Mouse (Mus musculus) heart, postnatal 0 days (tissue): ENCODE measurements around the gene St6galnac4. TPM values are rescaled to one million over a fixed set of nuclear protein-coding genes. Genes with fewer than 3 reads are reported as not detected.

Experiments
- ATAC-seq: fragments of 200-750 bp; cut with Nextera tagmentation; 2 replicates; pipeline ENCODE4 v1.8.0; 2017; ENCODE audit warnings: low read depth, moderate number of reproducible peaks, moderate library complexity; ENCODE audit not compliant: insufficient read depth
- DNase-seq: peaks from one replicate; pipeline ENCODE4 v3.0.0-alpha.2; 2016; ENCODE audit warnings: low spot score
- H3K27ac ChIP-seq: fragments of 300-500 bp; sonication (generic); 2 replicates; pipeline ENCODE4 v1.5.1; 2014; ENCODE audit warnings: low read depth, mild to moderate bottlenecking
- H3K27me3 ChIP-seq: fragments of 300-500 bp; sonication (generic); 2 replicates; pipeline ENCODE4 v1.6.1; 2014; ENCODE audit warnings: low read length, mixed read lengths; ENCODE audit not compliant: control insufficient read depth, insufficient read depth
- H3K36me3 ChIP-seq: fragments of 300-500 bp; sonication (generic); replicated peaks from 2 replicates; pipeline ENCODE4 v1.6.1; 2014; ENCODE audit warnings: low read length, mixed read lengths; ENCODE audit not compliant: control insufficient read depth, insufficient read depth
- H3K4me1 ChIP-seq: fragments of 300-500 bp; sonication (generic); 2 replicates; pipeline ENCODE4 v1.6.1; 2014; ENCODE audit warnings: antibody characterized with exemption; ENCODE audit not compliant: control insufficient read depth, insufficient read depth
- H3K4me2 ChIP-seq: fragments of 300-500 bp; sonication (generic); 2 replicates; pipeline ENCODE4 v1.6.1; 2014; ENCODE audit warnings: low read depth, mild to moderate bottlenecking, low read length, moderate library complexity
- H3K4me3 ChIP-seq: fragments of 300-500 bp; sonication (generic); 2 replicates; pipeline ENCODE4 v1.5.1; 2014; ENCODE audit warnings: low read depth, low read length
- H3K9ac ChIP-seq: fragments of 300-500 bp; sonication (generic); replicated peaks from 2 replicates; pipeline ENCODE4 v1.6.1; 2014; ENCODE audit warnings: low read depth, low read length, mixed read lengths
- H3K9me3 ChIP-seq: fragments of 300-500 bp; sonication (generic); replicated peaks from 2 replicates; pipeline ENCODE4 v1.6.1; 2016; ENCODE audit warnings: low read length; ENCODE audit not compliant: control insufficient read depth
- CTCF ChIP-seq: IDR thresholded peaks from 2 replicates; pipeline ENCODE4 v1.5.1; 2016; ENCODE audit warnings: antibody characterized with exemption, control low read depth, low read depth
- EP300 ChIP-seq: IDR thresholded peaks from 2 replicates; pipeline ENCODE4 v1.6.1; 2016; ENCODE audit warnings: antibody characterized with exemption, low read depth
- WGBS: fragments of 180-500 bp; shearing (Covaris S2); extraction: QIAGEN DNeasy Blood & Tissue Kit; methylation state at CpG from one replicate; pipeline ENCODE4 v1.1.7; 2014; 5-methylcytosine and 5-hydroxymethylcytosine counted together
- polyA plus RNA-seq: library from polyadenylated mRNA; unstranded; fragments of >200 nt; fragmentation: Nextera tagmentation; extraction: Ambion mirVana; gene quantifications from 2 replicates; pipeline ENCODE4 v1.2.1, GENCODE M21; 2015
- total RNA-seq: library from RNA; depleted of rRNA; stranded (reverse); fragments of >200 nt; gene quantifications from 2 replicates; pipeline ENCODE4 v1.2.3, GENCODE M21; 2014; ENCODE audit warnings: low replicate concordance

St6galnac4 gene
- total and polyA plus RNA-seq, 2 experiments from 2014 or later = 25.5 to 25.7 TPM

- peak; percentile 88 for DNase-seq
These were observed 39.2 kb downstream of the St6galnac4 start for GRCm38 (mm10) chr2:32625873-32626694.

DNA sequence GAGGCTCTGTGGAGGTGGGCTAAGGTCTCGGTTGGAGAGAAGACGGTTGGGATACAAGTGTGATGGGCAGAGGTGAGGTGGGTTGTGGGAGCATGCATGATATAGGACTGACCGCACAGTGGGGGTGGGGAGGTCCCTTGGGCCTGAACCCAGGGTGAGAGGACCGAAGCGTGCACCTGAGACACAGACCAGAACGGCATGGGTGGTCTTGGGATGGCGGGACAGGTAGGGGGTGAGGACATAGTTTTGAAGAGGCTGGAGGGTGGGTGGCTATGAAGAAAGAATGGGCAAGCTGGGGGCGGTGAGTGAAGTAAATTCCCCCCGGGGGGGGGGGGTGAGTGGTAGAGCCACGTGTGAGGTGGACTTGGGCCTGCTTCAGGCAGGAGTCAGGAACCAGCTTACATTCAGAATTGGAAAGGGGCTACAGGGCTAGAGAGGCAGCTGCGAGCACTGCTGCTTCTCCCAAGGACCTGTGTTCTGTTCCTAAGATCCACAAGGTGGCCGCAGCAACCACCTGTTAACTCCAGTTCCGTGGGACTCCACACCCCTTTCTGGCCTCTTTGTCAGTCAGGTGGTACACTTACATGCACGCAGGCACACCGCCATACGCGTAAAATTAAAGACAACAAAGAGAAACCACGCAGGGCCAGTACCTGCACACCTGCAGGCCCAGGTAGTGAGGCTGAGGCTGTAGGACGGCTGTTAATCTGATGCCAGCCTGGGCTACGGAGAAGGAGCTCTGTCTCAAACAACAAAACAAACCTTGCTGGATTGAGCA is 40.6 kb downstream of the St6galnac4 start:
- Histone ChIP-seq H3K9me3 (no peaks in the 10 kb centered on the region), H3K27me3 (no peaks in the 10 kb centered on the region), H3K36me3 (peaks cover 19% of the 10 kb centered on the region; the same call in 1 of the 2 replicates), H3K4me3 (peak overlapping the region; percentile 42), H3K27ac (peak overlapping the region; percentile 98), H3K4me2 (peak overlapping the region; percentile 65), H3K4me1 (peaks cover 37% of the 10 kb centered on the region), H3K9ac (peak overlapping the region; percentile 6; the same call in 1 of the 2 replicates)
- TF ChIP-seq EP300 = no peak
- TF ChIP-seq CTCF = no peak
- ATAC-seq (no peak), DNase-seq (no peak)
- WGBS = 49% methylated on average over 20 of the region's 20 CpGs

More at GRCm38 (mm10) chr2:32625873-32626694, 39.2 kb downstream of the St6galnac4 start:
- peak overlapping the region; percentile 69 for H3K9ac ChIP-seq
- peak overlapping the region; percentile 98 for H3K27ac ChIP-seq
- H3K4me1 ChIP-seq = peaks cover 48% of the 10 kb centered on the region
- ATAC-seq = peak; percentile 73
- no peaks in the 10 kb centered on the region for H3K27me3 ChIP-seq
- 14% methylated on average over 5 of the region's 5 CpGs for whole genome bisulfite sequencing
- H3K36me3 ChIP-seq = peaks cover 7% of the 10 kb centered on the region; the same call in 1 of the 2 replicates
- H3K4me2 ChIP-seq = peak overlapping the region; percentile 65
- TF ChIP-seq EP300 (peak; percentile 31; the same call in 1 of the 2 replicates), CTCF (no peak)
- no peaks in the 10 kb centered on the region for H3K9me3 ChIP-seq
- H3K4me3 ChIP-seq = peak overlapping the region; percentile 42

- Histone ChIP-seq H3K4me2 (peak overlapping the region; percentile 65), H3K27ac (peak overlapping the region; percentile 98), H3K27me3 (no peaks in the 10 kb centered on the region), H3K4me3 (peak overlapping the region; percentile 42), H3K36me3 (peaks cover 25% of the 10 kb centered on the region; the same call in 1 of the 2 replicates), H3K9ac (peak overlapping the region; percentile 6), H3K9me3 (no peaks in the 10 kb centered on the region), H3K4me1 (peaks cover 33% of the 10 kb centered on the region)
- DNase-seq = peak; percentile 40
- ATAC-seq = no peak
- no peak for TF ChIP-seq EP300
- TF ChIP-seq CTCF = no peak
- WGBS = 44% methylated on average over 4 of the region's 4 CpGs
These were observed 41.2 kb downstream of the St6galnac4 start for GRCm38 (mm10) chr2:32628044-32628550.

DNA sequence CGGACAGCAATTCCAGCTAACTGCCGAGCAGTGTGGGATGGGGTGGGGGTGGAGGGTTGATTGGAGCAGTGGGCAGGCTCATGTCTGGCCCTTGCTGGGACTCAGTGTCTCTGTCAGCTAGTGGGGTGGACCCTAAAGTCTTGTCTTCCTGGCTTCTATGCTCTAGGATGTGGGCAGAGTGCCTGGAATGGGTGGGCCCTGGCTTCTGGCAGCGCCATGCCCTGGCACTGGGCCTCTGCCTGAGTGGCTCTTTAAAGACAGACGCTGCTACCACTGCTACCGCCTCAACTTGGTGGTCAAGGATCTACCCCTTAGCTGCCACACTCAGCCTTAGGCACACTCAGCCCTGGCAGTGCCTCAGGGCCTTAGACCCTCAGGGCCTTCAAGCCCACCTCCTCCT is 41.8 kb downstream of the St6galnac4 start:
- ATAC-seq = peak; percentile 10; the same call in 1 of the 2 replicates
- peak overlapping the region; percentile 98 for H3K27ac ChIP-seq
- peaks cover 31% of the 10 kb centered on the region for H3K36me3 ChIP-seq
- WGBS = 16% methylated on average over 5 of the region's 5 CpGs
- peaks cover 33% of the 10 kb centered on the region for H3K4me1 ChIP-seq
- H3K9ac ChIP-seq = peak overlapping the region; percentile 30
- H3K9me3 ChIP-seq = no peaks in the 10 kb centered on the region
- peak overlapping the region; percentile 42 for H3K4me3 ChIP-seq
- H3K4me2 ChIP-seq = peak overlapping the region; percentile 65
- no peak for TF ChIP-seq EP300
- TF ChIP-seq CTCF = no peak
- no peaks in the 10 kb centered on the region for H3K27me3 ChIP-seq
- peak; percentile 83 for DNase-seq

- DNase-seq (peak; percentile 32), ATAC-seq (no peak)
- Histone ChIP-seq H3K36me3 (peaks cover 37% of the 10 kb centered on the region), H3K4me3 (peak overlapping the region; percentile 42), H3K4me1 (peaks cover 34% of the 10 kb centered on the region), H3K9ac (peak overlapping the region; percentile 30), H3K27me3 (no peaks in the 10 kb centered on the region), H3K27ac (peak overlapping the region; percentile 98), H3K9me3 (no peaks in the 10 kb centered on the region), H3K4me2 (peak overlapping the region; percentile 65)
- WGBS = 53% methylated on average over 9 of the region's 9 CpGs
- no peak for TF ChIP-seq CTCF
These were observed 42.5 kb downstream of the St6galnac4 start for GRCm38 (mm10) chr2:32629276-32629976.
